15 mouse cellular contexts compared by ENCODE assay signal in genomic region chr4:84119616-84120015, GRCm38 (mm10).
DNase-seq lines count a peak whose midpoint lies in the region; ATAC-seq lines count a peak whose summit lies in the region.
"Had no signal": no experiment of that assay in that cellular context is flagged by ENCODE, and none has a peak within 500 bp of the region (broad histone marks: within the 10 kb centered on the region; RNA-seq: fewer than 3 reads in every experiment).

No protein-coding gene starts in this region.

- H3K9ac ChIP-seq in hindbrain, embryonic 13.5 days, result no peak overlapping the region
- no peak overlapping the region for H3K9ac ChIP-seq in hindbrain, embryonic 14.5 days
- no peak overlapping the region for H3K9ac ChIP-seq in embryonic facial prominence, embryonic 12.5 days
- H3K9ac ChIP-seq in midbrain, embryonic 11.5 days (ENCODE audit: low read length), result no peak overlapping the region
- H3K9ac ChIP-seq: hindbrain, embryonic 15.5 days had no signal

- H3K4me2 ChIP-seq in hindbrain, embryonic 13.5 days, result no peak overlapping the region
- H3K4me2 ChIP-seq in hindbrain, embryonic 14.5 days (replicated peaks), result no peak overlapping the region
- no peak overlapping the region for H3K4me2 ChIP-seq in embryonic facial prominence, embryonic 12.5 days (replicated peaks)
- no peak overlapping the region for H3K4me2 ChIP-seq in midbrain, embryonic 11.5 days
- H3K4me2 ChIP-seq: hindbrain, embryonic 15.5 days had no signal

- peaks cover 19% of the 10 kb centered on the region for H3K4me1 ChIP-seq in hindbrain, embryonic 13.5 days (replicated peaks)
- no peaks in the 10 kb centered on the region for H3K4me1 ChIP-seq in hindbrain, embryonic 14.5 days (replicated peaks; ENCODE audit: control insufficient read depth, insufficient read depth, low read length)
- H3K4me1 ChIP-seq in embryonic facial prominence, embryonic 10.5 days, result peaks cover 40% of the 10 kb centered on the region
- peaks cover 33% of the 10 kb centered on the region for H3K4me1 ChIP-seq in embryonic facial prominence, embryonic 12.5 days
- H3K4me1 ChIP-seq in midbrain, embryonic 11.5 days (ENCODE audit: control insufficient read depth, insufficient read depth, low read length), result peaks cover 10% of the 10 kb centered on the region; the same call in 1 of the 2 replicates

- H3K9me3 ChIP-seq in hindbrain, embryonic 13.5 days, result no peaks in the 10 kb centered on the region
- no peaks in the 10 kb centered on the region for H3K9me3 ChIP-seq in hindbrain, embryonic 14.5 days (ENCODE audit: control insufficient read depth, low read length)
- no peaks in the 10 kb centered on the region for H3K9me3 ChIP-seq in embryonic facial prominence, embryonic 10.5 days
- no peaks in the 10 kb centered on the region for H3K9me3 ChIP-seq in embryonic facial prominence, embryonic 12.5 days
- H3K9me3 ChIP-seq in midbrain, embryonic 11.5 days (ENCODE audit: control insufficient read depth, low read length), result no peaks in the 10 kb centered on the region
- H3K9me3 ChIP-seq: hindbrain, embryonic 15.5 days had no signal

- H3K27ac ChIP-seq in hindbrain, embryonic 13.5 days, result peak overlapping the region; percentile 23
- no peak overlapping the region for H3K27ac ChIP-seq in hindbrain, embryonic 14.5 days
- H3K27ac ChIP-seq in embryonic facial prominence, embryonic 10.5 days (replicated peaks), result peak overlapping the region; percentile 75
- peak overlapping the region; percentile 52 for H3K27ac ChIP-seq in embryonic facial prominence, embryonic 12.5 days
- no peak overlapping the region for H3K27ac ChIP-seq in midbrain, embryonic 11.5 days (ENCODE audit: low read depth, low read length)
- H3K27ac ChIP-seq: hindbrain, embryonic 15.5 days; macrophage had no signal

- H3K4me3 ChIP-seq in hindbrain, embryonic 13.5 days, result no peak overlapping the region
- H3K4me3 ChIP-seq in hindbrain, embryonic 14.5 days (replicated peaks; ENCODE audit: low read length), result no peak overlapping the region
- H3K4me3 ChIP-seq in embryonic facial prominence, embryonic 10.5 days, result 0 out of 2 replicates have a peak overlapping the region, but pooled peaks have one; percentile 11
- no peak overlapping the region for H3K4me3 ChIP-seq in embryonic facial prominence, embryonic 12.5 days
- no peak overlapping the region for H3K4me3 ChIP-seq in midbrain, embryonic 11.5 days (ENCODE audit: low read depth, low read length)
- H3K4me3 ChIP-seq: hindbrain, embryonic 15.5 days had no signal

- no peak for ATAC-seq in hindbrain, embryonic 13.5 days (ENCODE audit: low FRiP score)
- no peak for ATAC-seq in hindbrain, embryonic 14.5 days (ENCODE audit: low FRiP score)
- no peak for ATAC-seq in embryonic facial prominence, embryonic 12.5 days (ENCODE audit: insufficient number of reproducible peaks, insufficient read depth, low FRiP score, low TSS enrichment)
- peak; percentile 47; the same call in 1 of the 2 replicates for ATAC-seq in midbrain, embryonic 11.5 days (ENCODE audit: low FRiP score)

- H3K27me3 ChIP-seq in hindbrain, embryonic 13.5 days, result peaks cover 9% of the 10 kb centered on the region; the same call in 1 of the 2 replicates
- H3K27me3 ChIP-seq in hindbrain, embryonic 14.5 days (ENCODE audit: control insufficient read depth, insufficient read depth, low read length), result no peaks in the 10 kb centered on the region
- H3K27me3 ChIP-seq in embryonic facial prominence, embryonic 10.5 days (replicated peaks; ENCODE audit: low read depth, poor library complexity, severe bottlenecking), result 0 out of 2 replicates have a peak, but pooled peaks cover 4% of the 10 kb centered on the region
- no peaks in the 10 kb centered on the region for H3K27me3 ChIP-seq in embryonic facial prominence, embryonic 12.5 days
- H3K27me3 ChIP-seq in midbrain, embryonic 11.5 days (ENCODE audit: control insufficient read depth, insufficient read depth, low read length), result no peaks in the 10 kb centered on the region
- H3K27me3 ChIP-seq: hindbrain, embryonic 15.5 days had no signal

- DNase-seq in hindbrain, embryonic 14.5 days (ENCODE audit: low spot score), result no peak
- DNase-seq in embryonic facial prominence, embryonic 10.5 days (ENCODE audit: low spot score), result peak; percentile 53
- DNase-seq in midbrain, embryonic 11.5 days (ENCODE audit: low spot score, missing footprints), result no peak
- no peak for DNase-seq in cerebellum, adult 9-11 months
- DNase-seq in adrenal gland, postnatal 36 days, result no peak
- DNase-seq: cerebellum, adult 11 months; gastrocnemius, postnatal 10 days; heart, adult 18-20 months; kidney, adult 18-20 months; lung, adult 18-20 months; thymus, postnatal 25 days had no signal

- no peaks in the 10 kb centered on the region for H3K36me3 ChIP-seq in hindbrain, embryonic 13.5 days
- H3K36me3 ChIP-seq in hindbrain, embryonic 14.5 days (replicated peaks; ENCODE audit: control insufficient read depth, insufficient read depth), result no peaks in the 10 kb centered on the region
- H3K36me3 ChIP-seq in embryonic facial prominence, embryonic 10.5 days (replicated peaks), result no peaks in the 10 kb centered on the region
- no peaks in the 10 kb centered on the region for H3K36me3 ChIP-seq in embryonic facial prominence, embryonic 12.5 days
- H3K36me3 ChIP-seq in midbrain, embryonic 11.5 days (ENCODE audit: control insufficient read depth, insufficient read depth, low read length), result no peaks in the 10 kb centered on the region
- H3K36me3 ChIP-seq: hindbrain, embryonic 15.5 days had no signal

- 23% methylated on average over 7 of the region's 7 CpGs for WGBS in hindbrain, embryonic 13.5 days
- 27% methylated on average over 7 of the region's 7 CpGs for WGBS in hindbrain, embryonic 14.5 days
- 15% methylated on average over 7 of the region's 7 CpGs for WGBS in embryonic facial prominence, embryonic 10.5 days
- 15% methylated on average over 7 of the region's 7 CpGs for WGBS in embryonic facial prominence, embryonic 12.5 days
- WGBS in midbrain, embryonic 11.5 days, result 23% methylated on average over 7 of the region's 7 CpGs

Comparison
In these comparisons a context has a peak if more than half of its experiments do, and no peak if none do; other contexts are left out.
1. H3K27ac ChIP-seq: peak in hindbrain, embryonic 13.5 days (single experiment), embryonic facial prominence, embryonic 10.5 days (single experiment) and embryonic facial prominence, embryonic 12.5 days (single experiment); none in hindbrain, embryonic 14.5 days (single experiment) and midbrain, embryonic 11.5 days (single experiment).